Mouse (Mus musculus) lung, postnatal 14 days (tissue): ENCODE measurements around the gene Xbp1.
"Not testable (repeated sequence)": the region's sequence is repeated elsewhere in the genome, so short reads cannot be mapped to it uniquely, and the experiment has no call there.

Source experiments
- DNase-seq: peaks from one replicate; pipeline ENCODE4 v3.0.0; 2021

The Xbp1 gene

DNA sequence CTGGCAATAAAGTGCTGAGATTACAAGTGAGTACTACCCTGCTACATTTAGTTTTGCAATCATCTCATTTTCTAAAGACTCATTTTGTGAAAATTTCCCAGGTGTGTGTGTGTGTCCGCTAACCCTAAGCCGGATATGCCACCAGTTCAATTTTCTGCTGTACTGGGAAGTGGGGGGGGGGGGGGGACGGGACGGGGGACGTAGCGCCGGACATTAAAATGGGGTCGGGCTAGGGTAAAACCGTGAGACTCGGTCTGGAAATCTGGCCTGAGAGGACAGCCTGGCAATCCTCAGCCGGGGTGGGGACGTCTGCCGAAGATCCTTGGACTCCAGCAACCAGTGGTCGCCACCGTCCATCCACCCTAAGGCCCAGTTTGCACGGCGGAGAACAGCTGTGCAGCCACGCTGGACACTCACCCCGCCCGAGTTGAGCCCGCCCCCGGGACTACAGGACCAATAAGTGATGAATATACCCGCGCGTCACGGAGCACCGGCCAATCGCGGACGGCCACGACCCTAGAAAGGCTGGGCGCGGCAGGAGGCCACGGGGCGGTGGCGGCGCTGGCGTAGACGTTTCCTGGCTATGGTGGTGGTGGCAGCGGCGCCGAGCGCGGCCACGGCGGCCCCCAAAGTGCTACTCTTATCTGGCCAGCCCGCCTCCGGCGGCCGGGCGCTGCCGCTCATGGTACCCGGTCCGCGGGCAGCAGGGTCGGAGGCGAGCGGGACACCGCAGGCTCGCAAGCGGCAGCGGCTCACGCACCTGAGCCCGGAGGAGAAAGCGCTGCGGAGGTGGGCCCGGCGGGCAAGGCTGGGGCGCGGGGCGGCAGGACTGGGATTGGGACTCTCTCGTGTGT lies at the start of gene Xbp1:
Gene Xbp1 (plus strand): TSS at position 248 of the 854 bp plus-strand sequence.
- DNase-seq: peak; percentile 98

DNA sequence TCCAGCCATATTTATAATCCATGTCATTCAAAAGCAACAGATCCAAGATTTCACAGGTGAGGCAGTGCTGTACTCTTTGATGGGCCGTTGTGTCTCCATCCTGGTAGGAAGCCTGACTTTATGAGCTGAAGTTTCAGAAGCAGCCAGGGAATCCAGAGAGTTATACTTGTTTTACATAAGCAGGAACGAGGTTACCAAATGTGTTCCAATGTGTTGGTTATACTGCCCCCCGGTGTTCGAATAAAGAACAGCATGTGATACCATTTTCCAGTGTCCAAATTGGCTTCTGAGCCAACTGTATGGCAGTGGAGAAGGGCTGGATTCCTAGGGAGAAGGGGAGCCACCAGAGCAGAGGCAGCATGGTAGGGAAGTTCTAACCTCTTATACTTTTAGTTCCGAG lies 46.3 kb upstream of the Xbp1 start:
- peak; percentile 77 for DNase-seq

DNA sequence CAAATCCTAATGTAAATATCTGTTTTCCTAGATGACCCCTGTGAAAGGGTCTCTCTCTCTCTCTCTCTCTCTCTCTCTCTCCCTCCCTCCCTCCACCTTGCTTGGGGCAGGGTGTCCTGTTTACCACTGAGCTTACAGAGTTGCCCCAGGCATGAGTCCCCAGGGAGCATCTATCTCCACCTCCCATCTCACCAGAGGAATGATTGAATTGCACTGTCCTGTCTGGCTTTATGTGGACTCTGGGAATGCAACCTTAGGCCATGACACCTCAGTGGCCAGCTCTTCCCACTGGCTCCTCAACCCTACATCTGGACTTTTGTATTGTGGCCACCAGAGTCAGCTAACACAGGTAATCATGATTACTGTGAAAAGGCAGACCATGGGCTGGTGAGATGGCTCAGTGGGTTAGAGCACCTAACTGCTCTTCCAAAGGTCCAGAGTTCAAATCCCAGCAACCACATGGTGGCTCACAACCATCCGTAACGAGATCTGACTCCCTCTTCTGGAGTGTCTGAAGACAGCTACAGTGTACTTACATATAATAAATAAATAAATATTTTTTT lies 44.8 kb upstream of the Xbp1 start:
- not testable (repeated sequence) for DNase-seq

DNA sequence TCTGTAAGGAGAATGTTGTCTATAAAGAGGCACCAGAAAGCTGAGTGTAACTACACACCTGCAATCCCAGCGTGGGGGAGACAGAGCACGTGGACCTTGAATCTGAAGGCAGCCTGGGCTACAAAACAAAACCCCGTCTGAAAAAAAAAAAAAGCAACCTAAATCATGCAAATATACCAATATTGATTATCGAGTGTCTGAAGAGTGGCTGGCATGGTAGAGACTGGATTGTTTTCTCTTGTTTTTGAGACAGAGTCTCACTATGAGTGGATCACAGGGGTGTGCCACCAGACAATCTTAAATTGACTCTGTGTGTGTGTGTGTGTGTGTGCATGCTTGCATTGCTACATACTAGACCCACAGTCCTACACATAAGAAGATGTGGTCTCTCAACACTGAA lies 43.7 kb upstream of the Xbp1 start:
- no peak for DNase-seq

DNA sequence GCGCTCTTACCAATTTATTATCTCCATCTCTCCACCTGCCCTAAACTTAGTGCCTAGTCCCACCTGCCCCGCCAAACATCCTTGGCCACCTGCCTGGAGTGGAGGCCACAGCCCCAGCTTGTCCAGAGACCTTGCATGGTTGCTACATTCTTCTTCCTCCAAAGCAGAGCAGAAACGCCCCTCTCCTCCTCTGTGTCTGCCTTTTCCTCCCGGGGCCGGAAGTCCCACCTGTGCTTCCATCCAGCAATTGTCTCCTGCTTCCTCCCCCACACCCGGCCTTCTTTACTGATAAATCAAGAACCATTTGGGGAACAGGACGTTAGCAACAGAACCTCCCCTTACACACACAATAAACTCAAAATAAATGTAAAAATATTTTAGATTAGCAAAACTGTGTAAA lies 42.3 kb upstream of the Xbp1 start:
- DNase-seq: no peak

DNA sequence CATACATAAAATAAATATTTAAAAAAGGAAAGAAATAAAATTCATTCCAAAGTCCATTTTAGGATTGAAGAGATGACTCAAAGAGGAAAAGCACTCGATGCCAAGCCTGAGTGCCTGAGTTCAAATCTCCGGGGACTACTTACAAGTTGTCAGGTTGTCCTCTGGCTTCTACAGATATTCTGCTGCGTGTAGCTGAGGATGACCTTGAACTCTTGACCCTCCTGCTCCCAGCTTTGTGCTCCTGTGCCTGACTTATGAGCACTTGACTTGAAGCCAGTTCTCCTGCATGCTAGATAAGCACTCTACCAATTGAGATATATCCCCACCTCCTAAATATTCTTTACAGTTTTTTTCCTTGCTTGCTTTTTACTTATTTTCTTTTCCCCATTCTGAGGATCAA lies 41.6 kb upstream of the Xbp1 start:
- no peak for DNase-seq

DNA sequence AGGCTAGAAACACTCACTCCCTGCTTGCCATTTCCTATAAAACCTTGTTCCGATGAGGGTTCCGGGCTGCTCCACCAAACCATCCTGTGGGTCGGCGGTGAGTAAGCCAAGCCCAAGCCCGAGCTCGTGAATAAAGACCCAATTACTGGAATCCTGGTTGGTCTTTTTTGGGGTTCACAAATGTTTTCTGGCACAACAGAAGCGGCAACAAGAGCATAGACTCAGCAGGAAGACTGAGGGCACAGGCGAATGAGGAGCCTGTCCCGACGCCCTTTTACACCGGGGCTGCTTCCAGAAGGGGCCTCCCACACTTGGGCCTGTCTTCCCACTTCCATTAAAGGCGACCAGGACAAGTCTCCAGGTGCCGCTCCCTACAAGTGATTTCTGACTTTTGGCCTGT lies 37.9 kb upstream of the Xbp1 start:
- DNase-seq: no peak

DNA sequence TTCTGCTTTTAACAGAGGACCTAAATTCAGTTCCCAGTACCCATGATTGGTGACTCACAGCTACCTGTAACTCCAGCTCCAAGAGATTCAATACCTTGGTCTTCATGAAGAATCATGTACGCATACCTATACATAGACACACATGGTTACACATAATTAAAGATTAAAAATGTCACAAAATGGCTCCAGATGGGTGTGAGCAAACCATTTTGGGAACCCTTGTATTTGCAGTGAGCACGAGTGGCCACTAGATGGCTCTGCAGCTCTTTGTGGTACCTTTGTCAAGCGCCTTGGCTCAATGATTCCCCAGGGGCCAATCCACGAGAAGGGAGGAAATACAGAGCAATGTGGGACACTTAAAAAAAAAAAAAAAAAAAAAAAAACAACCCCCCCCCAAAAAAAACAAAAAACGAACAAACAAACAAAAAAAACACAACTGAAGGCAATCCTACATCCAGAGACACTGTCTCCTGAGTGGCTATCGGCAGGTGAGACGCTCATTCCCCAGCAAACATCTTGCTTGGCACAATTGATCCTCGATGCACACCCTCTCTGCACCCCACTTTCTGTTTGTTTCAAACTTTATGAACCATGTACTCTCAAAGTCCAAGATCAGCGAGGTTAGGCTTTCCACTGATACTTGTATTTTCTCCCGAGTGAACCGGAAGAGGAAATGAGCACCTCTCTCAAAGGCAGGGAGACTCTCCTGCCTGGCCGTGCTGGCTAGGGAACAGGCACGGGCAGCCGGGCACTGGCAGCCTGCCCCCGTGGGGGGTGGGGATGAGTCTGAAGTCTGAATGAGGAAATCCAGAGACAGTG lies 35.1 kb upstream of the Xbp1 start:
- DNase-seq: peak; percentile 90

DNA sequence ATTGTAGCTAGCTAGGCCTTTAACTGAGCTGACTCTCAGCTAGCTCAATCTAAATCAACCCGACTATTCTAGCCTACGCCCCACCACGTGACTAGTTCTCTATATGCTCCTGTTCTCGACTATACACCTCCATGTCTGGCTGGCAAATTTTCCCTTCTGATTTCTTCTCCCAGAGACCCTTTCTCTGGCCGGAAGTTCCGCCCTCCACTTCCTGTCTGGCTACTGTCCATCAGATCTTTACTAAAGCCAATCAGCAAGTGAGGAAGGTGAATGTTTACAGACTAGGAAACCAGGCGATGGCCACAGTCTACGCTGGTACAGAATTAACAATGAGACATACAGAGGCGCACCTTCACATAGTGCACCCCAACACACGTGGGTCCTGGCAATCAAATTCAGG lies 31.0 kb upstream of the Xbp1 start:
- DNase-seq: not testable (repeated sequence)

DNA sequence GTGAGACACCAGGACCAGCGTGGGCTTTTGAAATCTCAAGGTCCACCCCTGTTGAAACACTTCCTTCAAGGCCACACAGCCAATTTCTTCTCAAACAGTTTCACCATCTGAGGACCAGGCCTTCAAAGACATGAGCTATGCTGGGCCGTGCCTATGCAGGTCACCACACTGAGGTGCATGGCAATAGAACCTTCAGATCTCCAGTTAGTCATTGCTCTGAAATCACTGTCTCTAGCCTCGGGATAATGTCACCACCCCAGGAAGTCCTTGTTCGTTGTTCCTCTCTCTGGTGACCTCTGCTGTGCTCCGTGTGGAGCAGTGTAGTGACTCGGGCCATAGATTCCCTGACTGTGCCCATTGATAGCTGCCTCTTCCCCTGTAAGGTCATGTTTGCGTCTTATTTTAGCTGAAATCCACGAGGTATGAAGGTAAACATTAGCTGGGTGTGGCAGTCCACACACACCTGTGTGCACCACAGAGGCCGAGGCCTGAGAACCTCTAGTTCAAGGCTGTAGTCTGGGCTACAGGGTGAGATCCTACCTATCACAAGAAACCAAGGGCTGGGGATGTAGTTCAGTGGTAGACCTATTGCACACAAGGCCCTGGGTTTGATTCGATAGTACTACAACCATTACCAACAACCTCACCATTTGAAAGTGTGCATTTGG lies 29.3 kb upstream of the Xbp1 start:
- no peak for DNase-seq

DNA sequence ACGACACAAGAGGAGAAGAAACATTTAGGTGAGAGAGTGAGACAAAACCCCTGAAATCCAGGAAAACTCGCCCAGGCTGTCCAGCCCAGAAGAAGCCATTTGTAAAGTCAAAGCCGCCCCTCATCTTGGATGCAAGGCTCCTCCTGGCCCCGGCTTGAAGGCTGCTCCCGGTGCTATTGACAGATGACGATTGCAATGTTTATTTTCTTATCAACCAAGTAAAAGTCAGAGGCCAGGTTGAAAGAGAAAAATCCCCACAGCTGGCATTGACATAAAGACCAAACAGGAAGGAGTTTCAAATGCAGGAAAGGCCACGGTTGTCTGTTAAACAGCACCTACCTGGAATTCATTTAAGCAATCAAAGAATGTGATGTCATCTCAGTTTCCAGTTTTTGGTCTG lies 28.5 kb upstream of the Xbp1 start:
- DNase-seq: no peak

DNA sequence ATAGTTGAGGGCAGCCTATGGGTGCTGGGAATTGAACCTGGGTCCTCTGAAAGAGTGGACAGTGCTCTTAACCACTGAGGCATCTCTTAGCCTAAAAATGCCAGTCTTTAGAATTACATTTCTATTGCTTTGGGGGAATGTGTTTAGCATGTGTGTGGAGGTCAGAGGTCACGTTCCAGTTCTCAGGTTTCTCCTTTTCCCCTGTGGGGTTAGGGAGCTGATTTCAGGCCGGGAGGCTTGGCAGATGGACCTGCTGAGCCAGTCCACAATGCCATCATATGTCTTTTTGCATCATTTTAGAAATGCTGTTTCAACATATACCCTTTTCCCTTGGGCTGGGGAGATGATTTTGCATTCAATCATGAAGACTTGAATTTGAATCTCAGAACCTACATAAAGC lies 26.6 kb upstream of the Xbp1 start:
- DNase-seq: no peak

DNA sequence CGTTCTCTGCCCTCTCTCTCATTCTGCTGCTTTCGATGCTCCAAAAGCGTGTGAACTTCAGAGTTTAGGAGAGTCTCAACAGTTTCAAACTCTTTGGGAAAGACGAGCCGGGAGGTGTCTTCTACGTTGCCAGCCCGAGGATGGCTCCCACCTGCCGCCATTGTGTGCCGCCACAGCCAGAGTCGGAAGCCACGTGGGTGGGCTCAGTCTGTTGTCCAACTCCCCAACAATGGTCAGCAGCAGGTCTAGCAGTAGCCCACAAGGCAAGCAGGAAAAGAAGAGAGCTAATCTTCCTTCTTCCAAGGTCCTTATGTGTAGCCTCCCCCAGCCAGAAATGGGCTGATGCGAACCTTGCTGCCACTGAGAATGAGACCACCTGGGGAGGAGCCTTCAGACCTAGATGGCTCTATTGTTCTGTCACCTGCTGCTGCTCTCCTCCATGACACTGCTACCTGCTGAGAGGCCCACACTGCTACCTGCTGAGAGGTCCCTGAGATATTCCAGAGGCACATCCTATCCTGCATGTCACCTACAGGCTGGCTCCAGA lies 25.1 kb upstream of the Xbp1 start:
- DNase-seq: no peak

DNA sequence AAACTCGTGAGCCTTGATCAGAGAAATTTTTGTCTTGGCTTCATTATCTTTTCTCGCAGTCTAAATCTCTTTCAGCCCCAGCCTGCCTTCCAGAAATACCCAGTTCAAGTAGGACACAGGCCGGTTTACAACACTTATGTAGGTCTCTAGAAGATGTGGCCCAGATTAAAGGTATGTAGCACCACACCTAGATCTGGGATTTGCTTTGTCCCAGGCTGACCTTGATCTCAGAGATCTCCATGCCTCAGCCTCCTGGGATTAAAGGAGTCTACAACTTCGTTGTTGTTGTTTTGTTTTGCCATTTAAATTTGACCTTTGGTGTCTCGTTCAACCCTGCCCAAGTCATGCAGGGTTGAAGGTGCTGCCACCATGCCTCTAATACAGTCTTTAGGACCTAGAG lies 24.6 kb upstream of the Xbp1 start:
- DNase-seq: no peak

DNA sequence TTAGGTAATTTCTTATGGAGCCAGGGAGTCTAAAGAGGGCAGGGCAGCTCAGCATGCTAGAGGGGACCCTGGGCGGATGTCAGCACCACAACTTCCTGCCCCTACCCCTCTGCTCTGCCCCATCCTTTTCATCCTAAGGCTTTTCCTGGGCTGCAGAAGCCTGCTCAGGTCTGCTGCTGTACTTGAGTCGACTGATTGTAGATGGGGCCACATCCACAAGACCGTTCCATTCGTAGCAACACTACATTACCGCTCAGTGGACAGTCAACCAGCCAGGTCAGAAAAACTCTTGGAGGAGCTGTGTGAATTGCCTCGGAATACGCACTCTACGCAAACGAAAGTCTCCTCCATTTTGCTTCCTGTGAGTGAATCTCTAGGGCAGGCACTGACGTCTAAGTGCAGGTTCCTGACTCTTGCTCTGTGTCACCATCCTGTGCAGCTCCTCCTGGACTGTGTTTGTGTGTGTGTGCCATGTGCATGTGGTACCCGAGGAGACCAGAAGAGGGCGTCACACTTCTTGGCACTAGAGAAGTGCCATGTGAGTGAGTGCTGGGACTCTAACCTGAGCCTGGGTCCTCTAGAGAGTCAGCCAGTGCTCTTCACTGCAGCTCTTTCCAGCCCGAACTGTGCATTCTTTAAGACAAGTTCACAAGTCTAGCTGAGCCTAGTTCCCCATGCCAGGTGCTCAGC lies 23.8 kb upstream of the Xbp1 start:
- no peak for DNase-seq

DNA sequence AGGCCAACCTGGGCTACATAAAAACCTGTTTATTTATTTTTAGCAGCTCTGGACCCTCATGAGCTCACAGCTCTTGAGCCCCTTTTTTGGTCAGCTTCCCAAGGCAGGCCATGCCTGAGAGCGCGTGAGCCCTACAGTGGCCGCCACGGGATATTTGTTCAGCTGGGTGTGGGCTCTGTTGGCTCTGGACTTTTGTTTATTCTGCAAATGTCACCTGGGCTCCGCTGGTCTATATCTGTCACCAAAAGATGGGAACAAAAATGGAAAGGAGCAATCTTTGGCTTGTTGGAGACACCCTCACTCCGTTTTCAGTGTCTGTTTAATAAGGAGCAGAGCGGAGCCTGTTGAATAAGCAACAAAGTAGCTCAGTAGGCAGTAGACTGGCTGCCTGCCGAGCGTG lies 22.0 kb upstream of the Xbp1 start:
- DNase-seq: no peak

DNA sequence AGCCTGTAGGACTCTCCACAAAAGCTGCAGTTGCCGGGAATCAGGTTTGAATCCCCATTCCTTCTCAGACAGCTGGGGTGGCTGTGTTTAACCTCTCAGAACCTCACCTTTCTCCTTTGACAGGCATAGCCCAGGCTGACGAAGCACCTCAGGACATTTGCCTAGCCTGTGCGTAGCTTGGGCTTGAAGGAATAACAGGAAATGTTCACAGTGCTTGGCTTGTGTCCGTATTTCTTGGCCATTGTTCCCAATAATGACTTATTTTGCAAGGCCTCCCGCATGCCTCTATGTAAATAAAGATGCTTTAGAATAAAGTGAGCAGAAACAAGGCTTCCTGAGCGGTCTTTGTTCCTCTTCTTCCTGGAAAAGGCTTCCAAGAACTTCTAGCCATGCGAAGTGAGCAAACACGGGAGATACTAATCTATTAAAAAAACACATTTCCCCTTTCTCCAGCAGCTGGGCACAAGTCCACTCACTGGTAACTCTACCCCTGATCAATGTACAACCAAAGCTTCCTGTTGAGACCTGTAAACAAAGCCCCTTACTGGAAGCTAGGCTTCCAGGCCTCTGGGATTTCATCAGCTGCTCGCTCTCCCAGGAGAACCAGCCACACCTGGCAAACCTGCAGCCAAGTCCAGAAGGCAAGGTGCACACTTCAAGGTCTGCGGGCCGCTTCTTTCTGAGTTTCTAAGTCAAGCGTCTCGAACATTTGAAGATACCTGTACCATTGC lies 21.4 kb upstream of the Xbp1 start:
- no peak for DNase-seq

DNA sequence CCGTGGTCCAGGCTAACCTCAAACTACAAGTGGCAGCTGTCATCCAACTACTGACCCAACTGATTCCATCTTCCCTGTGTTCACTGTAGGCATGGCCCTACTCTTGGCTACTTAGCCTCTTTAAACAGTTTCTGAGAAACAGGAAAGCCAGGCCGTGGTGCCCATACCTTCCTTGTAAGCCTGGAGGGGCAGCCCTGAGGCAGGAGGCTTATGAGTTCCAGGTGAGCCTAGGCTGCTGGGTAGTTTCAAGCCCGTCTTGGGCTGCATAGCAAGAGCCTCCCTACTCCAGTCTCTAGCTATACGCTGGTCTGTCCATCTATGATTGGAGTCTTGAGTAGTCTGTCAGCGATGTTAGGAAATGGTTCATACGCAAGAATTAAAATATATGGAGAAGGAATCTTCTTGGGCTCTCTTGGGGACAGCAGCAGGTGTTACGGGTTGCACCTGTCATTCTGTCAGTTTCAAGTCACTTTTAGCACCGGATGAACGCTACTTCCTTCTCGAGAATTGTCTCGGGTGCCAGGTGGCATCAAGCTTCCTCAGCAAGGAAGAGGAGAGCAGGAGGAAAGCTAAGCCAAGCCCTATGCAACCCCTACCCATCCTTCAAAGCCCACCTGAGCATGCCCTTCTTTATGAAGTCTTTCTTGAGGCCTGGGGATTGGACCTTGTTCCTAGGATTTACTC lies 20.4 kb upstream of the Xbp1 start:
- DNase-seq: no peak

DNA sequence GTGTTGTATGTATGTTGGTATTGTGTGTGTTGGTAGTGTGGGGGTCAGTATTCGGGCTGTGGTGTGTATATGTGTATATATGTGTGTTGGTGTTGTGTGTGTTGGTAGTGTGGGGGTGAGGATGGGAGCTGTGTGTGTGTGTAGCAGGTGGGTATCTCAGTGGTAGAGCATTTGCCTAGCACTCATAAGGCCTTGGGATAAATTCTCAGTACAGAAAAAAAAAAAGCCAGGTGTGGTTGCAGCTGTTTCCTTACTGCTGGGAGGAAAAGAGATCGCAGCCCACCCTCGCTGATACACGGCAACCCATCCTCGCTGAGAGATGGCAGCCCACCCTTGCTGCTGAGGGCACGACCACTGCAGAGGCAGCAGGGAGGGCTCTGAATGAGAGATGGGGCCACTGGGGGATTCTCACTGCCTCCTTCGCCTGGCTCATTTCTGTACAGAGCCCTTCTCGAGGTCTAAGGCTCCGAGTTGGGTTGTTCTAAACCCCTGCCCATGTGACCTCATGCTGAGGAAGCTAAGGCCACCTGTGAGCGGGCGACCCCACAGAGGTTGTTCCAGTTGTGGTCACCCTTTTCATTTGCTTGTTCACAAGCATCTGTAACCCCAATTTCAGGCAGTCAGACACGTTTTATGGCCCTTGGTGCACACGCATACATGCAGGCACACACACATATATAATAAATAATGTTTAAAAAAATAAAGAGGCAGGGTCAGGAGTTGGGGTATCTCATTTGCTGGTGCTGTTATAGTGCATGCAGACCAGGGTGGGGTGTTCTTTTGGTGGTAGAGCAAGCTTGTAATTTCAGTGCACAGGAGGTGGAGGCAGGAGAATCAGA lies 19.3 kb upstream of the Xbp1 start:
- DNase-seq: no peak
